Mouse (Mus musculus) gastrocnemius, postnatal 10 days (tissue): ENCODE measurements around the gene Stxbp3. TPM values are rescaled to one million over a fixed set of nuclear protein-coding genes. Genes with fewer than 3 reads are reported as not detected.
A peak's percentile ranks its signal among the peaks of the same experiment; 100 is the strongest.

Source experiments
- DNase-seq: peaks from one replicate; pipeline ENCODE4 v3.0.0; 2021; ENCODE audit warnings: mixed read lengths
- total RNA-seq, 2 experiments: library from RNA; stranded (reverse); gene quantifications; 2 replicates each; pipeline ENCODE4 v1.2.3; 2021

Gene Stxbp3
- total RNA-seq, 2 experiments from 2014 or later: 31.8 to 38.5 TPM

- no peak for DNase-seq
Observed at GRCm38 (mm10) chr3:108796386-108796785, 43.9 kb downstream of the Stxbp3 start.

- no peak for DNase-seq
Observed at GRCm38 (mm10) chr3:108795554-108796299, 44.6 kb downstream of the Stxbp3 start.

- DNase-seq: no peak
Observed at GRCm38 (mm10) chr3:108794780-108795179, 45.5 kb downstream of the Stxbp3 start.

DNA sequence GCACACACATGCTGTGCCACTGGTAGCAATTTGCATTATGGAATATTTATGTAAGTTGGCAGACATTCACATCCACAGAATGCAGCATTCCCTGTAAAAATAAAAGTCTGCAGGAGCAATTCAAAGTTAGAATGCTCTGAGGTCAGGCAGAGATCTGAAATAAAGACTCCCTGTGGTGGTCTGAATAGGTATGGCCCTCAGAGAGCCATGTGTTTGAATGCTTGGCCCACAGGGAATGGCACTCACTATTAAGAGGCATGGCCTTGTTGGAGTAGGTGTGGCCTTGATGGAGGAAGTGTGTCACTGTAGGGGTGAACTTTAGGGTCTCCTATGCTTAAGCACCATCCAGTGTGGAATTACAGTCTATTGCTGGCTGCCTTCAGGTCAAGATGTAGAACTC lies 47.9 kb downstream of the Stxbp3 start:
- DNase-seq: no peak

DNA sequence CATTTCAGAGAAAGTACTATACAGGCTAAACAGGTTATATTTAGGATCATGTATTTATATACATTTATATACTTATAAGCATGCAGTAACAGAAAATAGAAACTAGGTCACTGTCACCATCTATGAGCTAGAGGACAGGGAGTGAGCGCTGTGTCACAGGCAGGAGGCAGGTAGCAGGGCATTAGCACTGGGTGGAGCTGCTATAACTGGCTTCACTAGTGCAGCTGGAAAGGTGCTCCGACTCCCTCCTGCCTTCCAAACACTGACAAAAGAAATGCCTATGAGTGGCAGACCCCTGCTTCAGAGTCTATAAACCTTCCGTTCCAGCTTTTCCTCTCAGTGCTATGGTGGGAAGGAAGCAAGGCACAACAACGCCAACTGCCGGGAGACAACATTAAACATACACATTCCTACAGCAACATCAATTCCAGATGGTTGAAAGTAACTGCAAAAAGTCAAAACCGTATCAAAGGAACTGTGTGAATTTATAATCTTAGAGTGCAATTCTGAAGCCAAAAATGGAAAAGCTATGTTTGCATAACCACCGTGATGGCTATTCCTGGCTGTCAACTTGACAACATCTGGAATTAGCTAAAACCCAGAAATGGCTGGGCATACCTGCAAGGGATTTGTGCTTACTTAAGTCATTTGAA lies 49.1 kb downstream of the Stxbp3 start:
- no peak for DNase-seq

- no peak for DNase-seq
Observed at GRCm38 (mm10) chr3:108790499-108790898, 49.8 kb downstream of the Stxbp3 start.

- no peak for DNase-seq
Observed at GRCm38 (mm10) chr3:108789299-108789698, 51.0 kb downstream of the Stxbp3 start.

DNA sequence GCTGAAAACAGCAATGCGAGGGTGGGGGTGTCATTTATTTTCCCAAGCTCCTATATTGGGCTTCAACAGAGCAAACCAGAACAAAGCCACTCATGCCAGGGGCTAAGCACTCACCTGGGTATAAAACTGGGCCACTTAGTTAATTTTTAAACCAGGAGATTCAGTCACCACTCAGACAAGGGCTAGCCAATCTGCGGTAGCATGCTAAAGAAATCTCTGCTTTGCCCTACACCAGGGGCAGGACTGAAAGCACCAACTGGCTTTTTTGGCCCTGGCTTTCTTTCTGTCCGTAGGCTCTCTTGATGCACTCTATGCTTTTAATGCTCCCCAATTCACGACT lies 51.9 kb downstream of the Stxbp3 start:
- DNase-seq: no peak

DNA sequence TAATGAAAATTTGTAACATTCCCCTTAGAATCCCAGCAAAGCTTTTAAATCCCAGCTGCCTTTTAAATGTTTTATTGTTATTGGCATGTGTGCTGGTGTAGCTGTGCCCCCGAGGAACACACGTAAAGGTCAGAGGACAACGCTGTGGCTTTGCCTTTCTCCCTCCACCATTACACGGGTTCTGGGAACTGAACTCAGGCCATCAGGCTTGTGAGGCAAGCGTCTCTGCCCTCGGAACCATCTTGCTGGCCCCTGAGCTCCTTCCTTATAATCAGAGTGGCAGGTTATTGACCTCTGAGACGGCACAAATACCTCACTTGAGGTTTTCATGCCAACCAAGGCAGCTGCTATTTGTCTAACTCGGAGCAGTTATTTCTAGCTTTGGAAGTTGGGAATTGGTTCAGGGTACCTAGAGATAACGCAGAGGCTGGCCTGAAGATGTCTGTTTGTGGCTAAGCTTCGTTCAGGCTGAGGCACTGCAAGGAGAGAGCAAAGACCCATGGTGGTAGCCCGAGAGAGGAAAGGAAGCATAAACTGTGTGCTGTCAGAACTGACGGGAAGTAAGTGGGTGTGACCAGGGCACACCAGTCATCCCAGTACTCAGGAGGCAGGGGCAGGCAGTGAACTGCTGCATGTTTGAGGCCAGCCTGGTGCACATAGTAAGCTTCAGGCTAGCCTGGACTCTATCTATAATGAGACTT lies 52.4 kb downstream of the Stxbp3 start:
- no peak for DNase-seq

GRCm38 (mm10) chr3:108786520-108786919 lies 53.8 kb downstream of the Stxbp3 start:
- DNase-seq: no peak

DNA sequence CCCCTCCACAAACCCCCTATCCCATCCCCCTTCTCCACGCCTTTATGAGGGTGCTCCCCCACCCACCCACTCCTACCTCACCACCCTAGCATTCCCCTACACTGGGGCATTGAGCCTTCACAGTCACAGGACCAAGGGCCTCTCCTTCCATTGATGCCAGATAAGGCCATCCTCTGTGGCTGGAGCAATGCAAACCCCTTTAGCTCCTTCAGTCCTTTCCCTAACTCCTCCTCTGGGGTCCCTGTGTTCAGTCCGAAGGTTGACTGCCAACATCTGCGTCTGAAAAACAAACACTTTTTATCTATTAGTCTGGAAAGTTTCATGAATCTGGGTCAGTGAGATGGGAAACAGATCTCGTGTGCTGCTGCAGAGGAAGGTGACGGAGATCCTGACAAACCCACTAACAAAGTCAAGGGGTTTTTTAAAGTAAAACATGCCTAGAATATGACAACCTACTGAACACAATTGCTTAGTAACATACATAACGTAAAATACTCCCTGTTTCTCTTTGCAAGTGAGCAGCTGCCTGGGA lies 57.9 kb downstream of the Stxbp3 start:
- DNase-seq: no peak

DNA sequence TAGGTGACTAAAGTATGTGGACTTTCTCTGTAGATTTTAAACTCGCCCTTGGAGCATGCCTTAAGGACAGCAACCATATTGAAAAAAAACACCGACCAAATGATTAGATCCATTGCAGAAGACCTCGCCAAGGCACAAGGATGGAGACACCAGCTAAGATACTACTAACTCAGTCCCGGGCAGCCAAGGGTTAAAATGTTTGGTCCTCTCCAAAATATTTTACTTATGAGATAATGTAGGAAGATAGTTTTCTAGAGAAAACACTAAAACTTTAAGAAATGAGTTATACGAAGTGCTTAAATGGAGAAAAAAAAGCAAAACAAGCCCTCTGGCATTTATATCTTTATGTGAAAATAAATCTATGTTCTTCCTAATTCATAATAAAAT lies 58.4 kb downstream of the Stxbp3 start:
- DNase-seq: peak; percentile 35

- DNase-seq: no peak
Observed at GRCm38 (mm10) chr3:108781238-108781883, 59.0 kb downstream of the Stxbp3 start.

GRCm38 (mm10) chr3:108778761-108779540 lies 61.4 kb downstream of the Stxbp3 start:
- no peak for DNase-seq

DNA sequence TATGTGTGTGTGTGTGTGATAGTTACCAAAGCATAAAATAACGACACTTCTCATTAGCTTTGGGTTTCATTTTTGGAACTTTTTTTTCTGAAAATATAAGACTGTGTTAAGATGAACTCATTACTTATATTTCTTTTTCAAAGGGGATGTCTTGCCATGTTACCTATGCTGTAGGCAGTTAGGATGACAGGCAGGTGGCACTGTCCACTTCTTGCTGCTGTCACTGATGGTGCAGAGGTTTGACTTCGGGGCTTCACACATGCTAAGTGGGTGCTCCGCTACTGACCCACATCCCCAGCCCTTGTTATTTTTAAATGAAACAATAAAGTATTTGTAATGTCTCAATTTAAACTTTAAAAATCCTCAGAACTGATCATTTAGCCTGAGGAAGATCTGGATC lies 67.5 kb downstream of the Stxbp3 start:
- DNase-seq: no peak

- peak; percentile 14 for DNase-seq
Observed at GRCm38 (mm10) chr3:108772211-108772610, 68.1 kb downstream of the Stxbp3 start.

GRCm38 (mm10) chr3:108770725-108771368 lies 69.5 kb downstream of the Stxbp3 start:
- peak; percentile 54 for DNase-seq

DNA sequence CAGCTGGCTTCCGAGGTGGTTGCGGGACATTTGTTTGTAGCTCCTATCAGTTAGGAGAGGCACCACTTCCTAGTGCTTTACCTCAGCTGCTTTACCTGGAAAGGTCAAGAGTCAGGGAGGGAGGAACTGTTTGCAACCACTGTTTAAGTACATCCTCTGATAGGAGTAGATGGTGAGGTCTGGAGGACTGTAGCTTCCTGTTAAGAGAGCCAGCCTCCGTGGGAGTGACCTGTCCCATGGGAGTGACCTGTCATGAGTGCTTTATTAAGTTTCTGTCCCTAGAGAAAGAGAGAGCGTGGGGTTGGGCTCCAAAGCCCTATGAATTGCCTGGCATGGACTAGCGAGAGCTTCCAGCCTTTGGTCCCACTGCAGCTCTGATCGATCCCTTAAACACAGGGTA lies 70.8 kb downstream of the Stxbp3 start:
- DNase-seq: no peak

DNA sequence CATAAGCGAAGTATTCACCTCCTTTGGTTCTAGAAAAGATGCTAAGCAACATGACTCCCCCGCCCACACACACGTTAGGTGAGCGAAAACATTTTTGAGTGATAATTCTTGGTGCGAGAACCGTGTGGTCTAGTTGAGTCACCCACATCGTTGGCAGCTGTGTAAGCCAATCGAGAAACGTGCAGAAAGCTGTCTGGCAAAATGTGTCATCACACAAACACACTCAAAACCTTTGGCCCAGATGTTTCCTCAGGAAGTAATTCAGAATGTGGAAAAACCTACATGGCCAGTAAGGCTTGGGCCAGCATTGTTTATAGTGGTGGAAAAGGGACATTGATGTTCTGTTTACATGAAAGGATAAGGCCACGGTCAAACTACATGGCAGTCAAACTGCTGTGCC lies 72.9 kb downstream of the Stxbp3 start:
- DNase-seq: no peak

DNA sequence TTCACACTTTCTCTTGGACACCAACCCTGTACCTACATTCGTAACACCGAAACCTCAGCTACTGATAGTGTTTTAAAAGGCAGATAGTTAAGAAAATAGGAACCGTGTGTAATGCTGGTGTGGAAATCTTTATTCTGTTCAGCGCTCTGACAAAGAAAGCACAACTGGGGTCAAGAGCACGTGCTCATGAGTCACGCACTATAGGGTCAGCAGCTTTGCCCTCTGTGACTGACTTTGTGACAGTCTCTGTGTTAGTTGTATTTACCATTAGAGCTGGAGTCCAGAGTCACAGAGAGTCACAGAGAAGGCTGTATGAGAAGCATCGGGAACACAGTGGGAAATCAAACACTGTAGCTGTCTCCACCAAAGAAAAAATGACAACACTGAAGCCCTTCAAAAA lies 73.4 kb downstream of the Stxbp3 start:
- DNase-seq: no peak

- DNase-seq: no peak
Observed at GRCm38 (mm10) chr3:108765476-108765875, 74.8 kb downstream of the Stxbp3 start.
